Mouse (Mus musculus): Measurements from ENCODE around the gene Gm609. TPM values are rescaled to one million over a fixed set of nuclear protein-coding genes. Genes with fewer than 3 reads are reported as not detected.
"Not testable (repeated sequence)": the region's sequence is repeated elsewhere in the genome, so short reads cannot be mapped to it uniquely, and the experiment has no call there.

The Gm609 gene
- 0.50 and 2.2 TPM in 2 replicates for polyA plus RNA-seq (2012; rRNA removed)

- Histone ChIP-seq H3K27me3 (ENCODE audit: control insufficient read depth, insufficient read depth, low read length) (no peaks in the 10 kb centered on the region), H3K27ac (ENCODE audit: insufficient read depth, low read depth, low read length) (no peak within 1 kb of the TSS), H3K4me1 (ENCODE audit: control insufficient read depth, insufficient read depth, insufficient read length, low read length) (no peaks in the 10 kb centered on the region), H3K4me3 (ENCODE audit: low read depth, low read length) (no peak within 1 kb of the TSS), H3K36me3 (ENCODE audit: control insufficient read depth, insufficient read depth, low read length) (no peaks in the 10 kb centered on the region)
- 30% methylated on average over 5 of the region's 5 CpGs for WGBS
- TF ChIP-seq POLR2A (IDR thresholded peaks at IDR 0.05; ENCODE audit: low read depth, low read length) (no peak), CTCF (IDR thresholded peaks at IDR 0.05; ENCODE audit: extremely low read depth, insufficient read length, insufficient replicate concordance, low read depth, low read length) (no peak)
Measured at GRCm38 (mm10) chr16:45492927-45493326, at the start of gene Gm609. Gene Gm609 (minus strand): TSS chr16:45492969.

GRCm38 (mm10) chr16:45542108-45542507 is 49.3 kb upstream of the Gm609 start:
- Histone ChIP-seq H3K27me3 (ENCODE audit: control insufficient read depth, insufficient read depth, low read length) (no peaks in the 10 kb centered on the region), H3K36me3 (ENCODE audit: control insufficient read depth, insufficient read depth, low read length) (no peaks in the 10 kb centered on the region), H3K4me3 (ENCODE audit: low read depth, low read length) (no peak overlapping the region), H3K4me1 (ENCODE audit: control insufficient read depth, insufficient read depth, insufficient read length, low read length) (no peaks in the 10 kb centered on the region), H3K27ac (ENCODE audit: insufficient read depth, low read depth, low read length) (no peak overlapping the region)
- TF ChIP-seq POLR2A (IDR thresholded peaks at IDR 0.05; ENCODE audit: low read depth, low read length) (no peak), CTCF (IDR thresholded peaks at IDR 0.05; ENCODE audit: extremely low read depth, insufficient read length, insufficient replicate concordance, low read depth, low read length) (no peak)

- not testable (repeated sequence) for H3K4me3 ChIP-seq (ENCODE audit: low read depth, low read length); H3K4me1 ChIP-seq (ENCODE audit: control insufficient read depth, insufficient read depth, insufficient read length, low read length); H3K36me3 ChIP-seq (ENCODE audit: control insufficient read depth, insufficient read depth, low read length); H3K27ac ChIP-seq (ENCODE audit: insufficient read depth, low read depth, low read length); H3K27me3 ChIP-seq (ENCODE audit: control insufficient read depth, insufficient read depth, low read length)
- WGBS: 32% methylated on average over 1 of the region's 1 CpGs
Measured at GRCm38 (mm10) chr16:45538342-45538741, 45.6 kb upstream of the Gm609 start.

- Histone ChIP-seq H3K36me3 (ENCODE audit: control insufficient read depth, insufficient read depth, low read length) (no peaks in the 10 kb centered on the region), H3K27ac (ENCODE audit: insufficient read depth, low read depth, low read length) (no peak within 1 kb of the TSS), H3K4me3 (ENCODE audit: low read depth, low read length) (no peak within 1 kb of the TSS), H3K4me1 (ENCODE audit: control insufficient read depth, insufficient read depth, insufficient read length, low read length) (no peaks in the 10 kb centered on the region), H3K27me3 (ENCODE audit: control insufficient read depth, insufficient read depth, low read length) (no peaks in the 10 kb centered on the region)
- TF ChIP-seq POLR2A (IDR thresholded peaks at IDR 0.05; ENCODE audit: low read depth, low read length) (no peak), CTCF (IDR thresholded peaks at IDR 0.05; ENCODE audit: extremely low read depth, insufficient read length, insufficient replicate concordance, low read depth, low read length) (no peak)
- WGBS: 98% methylated on average over 5 of the region's 5 CpGs
Measured at GRCm38 (mm10) chr16:45535009-45535408, 42.2 kb upstream of the Gm609 start, which contains the start of gene Slc9c1. Gene Slc9c1 (plus strand): TSS chr16:45535309.

- Histone ChIP-seq H3K27ac (ENCODE audit: insufficient read depth, low read depth, low read length) (no peak within 1 kb of the TSS), H3K36me3 (ENCODE audit: control insufficient read depth, insufficient read depth, low read length) (no peaks in the 10 kb centered on the region), H3K4me1 (ENCODE audit: control insufficient read depth, insufficient read depth, insufficient read length, low read length) (0 out of 2 replicates have a peak, but pooled peaks cover 1% of the 10 kb centered on the region), H3K4me3 (ENCODE audit: low read depth, low read length) (peak within 1 kb of the TSS; percentile 13; the same call in 1 of the 2 replicates), H3K27me3 (ENCODE audit: control insufficient read depth, insufficient read depth, low read length) (no peaks in the 10 kb centered on the region)
- 17% methylated on average over 4 of the region's 4 CpGs for WGBS
- no peak for TF ChIP-seq CTCF (IDR thresholded peaks at IDR 0.05; ENCODE audit: extremely low read depth, insufficient read length, insufficient replicate concordance, low read depth, low read length)
- TF ChIP-seq POLR2A (IDR thresholded peaks at IDR 0.05; ENCODE audit: low read depth, low read length): no peak
Measured at GRCm38 (mm10) chr16:45531950-45532349, 39.2 kb upstream of the Gm609 start, which contains the start of gene Gm17783. Gene Gm17783 (minus strand): TSS chr16:45532050.

GRCm38 (mm10) chr16:45525551-45525950 is 32.8 kb upstream of the Gm609 start:
- Histone ChIP-seq H3K4me1 (ENCODE audit: control insufficient read depth, insufficient read depth, insufficient read length, low read length) (peaks cover 5% of the 10 kb centered on the region; the same call in 1 of the 2 replicates), H3K27ac (ENCODE audit: insufficient read depth, low read depth, low read length) (no peak overlapping the region), H3K36me3 (ENCODE audit: control insufficient read depth, insufficient read depth, low read length) (peaks cover 1% of the 10 kb centered on the region; the same call in 1 of the 2 replicates), H3K4me3 (ENCODE audit: low read depth, low read length) (no peak overlapping the region), H3K27me3 (ENCODE audit: control insufficient read depth, insufficient read depth, low read length) (no peaks in the 10 kb centered on the region)
- TF ChIP-seq POLR2A (IDR thresholded peaks at IDR 0.05; ENCODE audit: low read depth, low read length) (no peak), CTCF (IDR thresholded peaks at IDR 0.05; ENCODE audit: extremely low read depth, insufficient read length, insufficient replicate concordance, low read depth, low read length) (no peak)
- WGBS: 33% methylated on average over 5 of the region's 5 CpGs

GRCm38 (mm10) chr16:45495326-45495725 is 2.6 kb upstream of the Gm609 start:
- WGBS: 48% methylated on average over 1 of the region's 1 CpGs
- Histone ChIP-seq H3K4me3 (ENCODE audit: low read depth, low read length) (no peak overlapping the region), H3K27ac (ENCODE audit: insufficient read depth, low read depth, low read length) (no peak overlapping the region), H3K27me3 (ENCODE audit: control insufficient read depth, insufficient read depth, low read length) (no peaks in the 10 kb centered on the region), H3K4me1 (ENCODE audit: control insufficient read depth, insufficient read depth, insufficient read length, low read length) (no peaks in the 10 kb centered on the region), H3K36me3 (ENCODE audit: control insufficient read depth, insufficient read depth, low read length) (no peaks in the 10 kb centered on the region)
- TF ChIP-seq POLR2A (IDR thresholded peaks at IDR 0.05; ENCODE audit: low read depth, low read length): no peak
- no peak for TF ChIP-seq CTCF (IDR thresholded peaks at IDR 0.05; ENCODE audit: extremely low read depth, insufficient read length, insufficient replicate concordance, low read depth, low read length)

- Histone ChIP-seq H3K36me3 (ENCODE audit: control insufficient read depth, insufficient read depth, low read length) (no peaks in the 10 kb centered on the region), H3K4me3 (ENCODE audit: low read depth, low read length) (no peak overlapping the region), H3K27me3 (ENCODE audit: control insufficient read depth, insufficient read depth, low read length) (no peaks in the 10 kb centered on the region), H3K4me1 (ENCODE audit: control insufficient read depth, insufficient read depth, insufficient read length, low read length) (no peaks in the 10 kb centered on the region), H3K27ac (ENCODE audit: insufficient read depth, low read depth, low read length) (no peak overlapping the region)
- no peak for TF ChIP-seq CTCF (IDR thresholded peaks at IDR 0.05; ENCODE audit: extremely low read depth, insufficient read length, insufficient replicate concordance, low read depth, low read length)
- TF ChIP-seq POLR2A (IDR thresholded peaks at IDR 0.05; ENCODE audit: low read depth, low read length): no peak
Measured at GRCm38 (mm10) chr16:45476991-45477390, 15.8 kb downstream of the Gm609 start.

GRCm38 (mm10) chr16:45471836-45472235 is 20.9 kb downstream of the Gm609 start:
- not testable (repeated sequence) for H3K4me1 ChIP-seq (ENCODE audit: control insufficient read depth, insufficient read depth, insufficient read length, low read length); H3K27me3 ChIP-seq (ENCODE audit: control insufficient read depth, insufficient read depth, low read length); H3K36me3 ChIP-seq (ENCODE audit: control insufficient read depth, insufficient read depth, low read length); H3K4me3 ChIP-seq (ENCODE audit: low read depth, low read length); H3K27ac ChIP-seq (ENCODE audit: insufficient read depth, low read depth, low read length)
- WGBS: 52% methylated on average over 3 of the region's 3 CpGs
